Mouse (Mus musculus): ENCODE results near the gene Vti1a. TPM values are rescaled to one million over a fixed set of nuclear protein-coding genes. Genes with fewer than 3 reads are reported as not detected.

The Vti1a gene
- total RNA-seq, 1 experiment from 2014 or later, result 31.8 TPM

DNA sequence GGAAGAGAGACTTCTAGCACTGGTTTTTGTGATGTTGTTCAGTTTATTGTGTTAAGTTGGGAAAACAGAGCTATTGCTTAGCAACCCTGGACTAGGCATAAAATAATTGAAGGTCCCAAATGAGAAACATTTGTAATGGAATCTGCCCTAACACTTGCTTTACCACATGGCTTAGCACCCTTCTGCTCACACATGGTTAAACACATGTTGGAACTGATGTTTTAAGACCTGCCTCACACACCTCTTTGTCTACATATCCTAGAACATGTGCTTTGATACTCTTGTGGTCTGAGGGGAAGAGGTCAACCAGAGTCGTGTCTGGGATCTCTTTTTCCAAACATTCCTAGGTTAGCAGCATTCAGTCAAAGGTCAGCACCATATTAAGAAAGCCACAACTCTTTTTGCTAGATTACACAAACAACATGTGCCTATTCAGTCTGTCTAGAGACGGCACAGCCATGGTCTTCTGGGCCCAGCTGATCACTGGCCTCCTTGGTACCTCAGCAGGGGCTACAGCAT, 210.7 kb downstream of the Vti1a start:
- ATAC-seq (replicated peaks in 1 of 2; ENCODE audit: insufficient read depth in 1 of 2, low FRiP score in 2 of 2, low TSS enrichment in 1 of 2, low read depth in 1 of 2, poor library complexity in 2 of 2, severe bottlenecking in 2 of 2), result no peak

GRCm38 (mm10) chr19:55530041-55530440, 213.9 kb downstream of the Vti1a start:
- no peak for ATAC-seq (replicated peaks in 1 of 2; ENCODE audit: insufficient read depth in 1 of 2, low FRiP score in 2 of 2, low TSS enrichment in 1 of 2, low read depth in 1 of 2, poor library complexity in 2 of 2, severe bottlenecking in 2 of 2)

GRCm38 (mm10) chr19:55532681-55533080, 216.6 kb downstream of the Vti1a start:
- no peak for ATAC-seq (replicated peaks in 1 of 2; ENCODE audit: insufficient read depth in 1 of 2, low FRiP score in 2 of 2, low TSS enrichment in 1 of 2, low read depth in 1 of 2, poor library complexity in 2 of 2, severe bottlenecking in 2 of 2)

- ATAC-seq (replicated peaks in 1 of 2; ENCODE audit: insufficient read depth in 1 of 2, low FRiP score in 2 of 2, low TSS enrichment in 1 of 2, low read depth in 1 of 2, poor library complexity in 2 of 2, severe bottlenecking in 2 of 2), result no peak
These were observed 220.3 kb downstream of the Vti1a start for GRCm38 (mm10) chr19:55536273-55536937.

DNA sequence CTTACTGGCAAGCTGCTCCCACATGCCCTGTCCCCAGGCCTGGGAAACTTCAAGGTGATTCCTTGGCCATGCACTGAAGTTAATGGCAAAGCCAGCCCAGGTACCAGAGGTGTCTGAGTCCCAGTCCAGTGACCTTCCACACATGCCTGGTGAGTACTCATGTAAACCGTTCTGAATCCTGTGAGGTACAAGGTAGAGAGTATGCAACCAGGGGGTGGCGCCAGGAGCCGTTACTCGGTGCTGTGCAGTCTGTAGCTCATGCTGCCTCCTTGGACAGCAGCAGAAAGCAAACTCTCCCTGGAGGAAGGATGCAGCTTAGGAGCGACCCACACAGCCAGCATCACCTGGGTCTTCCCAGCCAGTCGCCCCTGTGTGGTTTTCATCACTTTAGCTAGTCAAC, 221.6 kb downstream of the Vti1a start:
- ATAC-seq (replicated peaks in 1 of 2; ENCODE audit: insufficient read depth in 1 of 2, low FRiP score in 2 of 2, low TSS enrichment in 1 of 2, low read depth in 1 of 2, poor library complexity in 2 of 2, severe bottlenecking in 2 of 2), result peak; percentile 46 to 60; a peak in 3 of 4 replicates

DNA sequence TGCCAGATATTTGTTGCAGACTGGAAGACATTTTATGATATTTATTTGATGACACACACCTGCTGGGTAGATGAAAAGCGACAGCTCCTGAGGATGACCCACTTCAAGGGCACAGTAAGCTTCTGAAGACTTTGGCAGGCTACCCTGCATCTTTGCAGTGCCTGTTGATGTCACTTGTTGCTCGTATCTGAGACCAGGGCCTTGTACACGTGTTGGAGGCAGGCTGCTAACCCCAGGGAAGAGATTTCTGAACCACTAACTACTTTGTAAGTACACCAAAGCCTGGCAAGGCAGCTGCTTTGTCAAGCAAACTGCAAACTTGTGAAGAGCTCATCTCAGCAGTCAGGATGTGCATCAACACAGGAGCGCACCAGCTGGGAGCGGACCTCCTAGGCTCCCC, 225.5 kb downstream of the Vti1a start:
- ATAC-seq (replicated peaks in 1 of 2; ENCODE audit: insufficient read depth in 1 of 2, low FRiP score in 2 of 2, low TSS enrichment in 1 of 2, low read depth in 1 of 2, poor library complexity in 2 of 2, severe bottlenecking in 2 of 2), result no peak

GRCm38 (mm10) chr19:55542461-55542860, 226.4 kb downstream of the Vti1a start:
- no peak for ATAC-seq (replicated peaks in 1 of 2; ENCODE audit: insufficient read depth in 1 of 2, low FRiP score in 2 of 2, low TSS enrichment in 1 of 2, low read depth in 1 of 2, poor library complexity in 2 of 2, severe bottlenecking in 2 of 2)

DNA sequence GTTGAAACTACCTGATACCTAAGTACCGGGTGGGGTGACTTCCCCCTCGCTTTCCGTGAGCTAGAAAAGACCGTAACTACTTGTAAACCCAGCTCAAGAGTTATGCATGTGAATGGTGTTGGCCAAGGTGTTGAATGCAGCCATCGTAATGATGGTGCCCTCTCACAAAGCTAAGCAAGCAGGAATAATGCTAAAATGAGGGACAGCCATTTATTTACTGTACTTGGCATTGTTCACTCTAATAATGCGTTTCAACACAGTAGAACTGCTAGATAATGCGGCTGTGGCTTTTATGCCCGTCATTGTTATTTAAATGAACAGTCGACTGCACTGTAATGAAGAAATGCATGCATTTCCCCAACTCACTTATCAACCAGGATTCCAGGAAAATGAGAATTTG, 227.1 kb downstream of the Vti1a start:
- ATAC-seq (replicated peaks in 1 of 2; ENCODE audit: insufficient read depth in 1 of 2, low FRiP score in 2 of 2, low TSS enrichment in 1 of 2, low read depth in 1 of 2, poor library complexity in 2 of 2, severe bottlenecking in 2 of 2), result no peak

GRCm38 (mm10) chr19:55544498-55544897, 228.4 kb downstream of the Vti1a start:
- ATAC-seq (replicated peaks in 1 of 2; ENCODE audit: insufficient read depth in 1 of 2, low FRiP score in 2 of 2, low TSS enrichment in 1 of 2, low read depth in 1 of 2, poor library complexity in 2 of 2, severe bottlenecking in 2 of 2), result peak; percentile 79 to 90

DNA sequence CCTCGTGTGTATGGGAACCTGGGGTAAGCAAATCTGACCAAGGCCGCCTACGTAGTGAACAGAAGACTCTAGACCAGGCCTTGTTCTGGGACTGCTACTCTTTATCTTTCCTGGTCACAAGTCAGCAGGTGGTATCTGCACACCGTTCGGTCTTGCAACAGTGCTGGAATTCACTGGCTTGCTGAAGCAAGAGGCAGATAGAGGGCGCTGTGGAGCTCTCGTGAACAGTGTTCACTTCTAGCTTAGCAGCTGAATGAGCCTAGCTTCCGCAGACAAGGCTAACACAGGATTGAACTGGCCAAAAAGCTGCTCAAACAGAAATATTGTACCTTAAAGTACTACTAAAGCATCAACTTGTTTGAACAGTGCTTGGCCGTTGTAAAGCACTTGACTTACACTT, 229.4 kb downstream of the Vti1a start:
- ATAC-seq (replicated peaks in 1 of 2; ENCODE audit: insufficient read depth in 1 of 2, low FRiP score in 2 of 2, low TSS enrichment in 1 of 2, low read depth in 1 of 2, poor library complexity in 2 of 2, severe bottlenecking in 2 of 2), result peak; percentile 42 to 46; a peak in 2 of 4 replicates

DNA sequence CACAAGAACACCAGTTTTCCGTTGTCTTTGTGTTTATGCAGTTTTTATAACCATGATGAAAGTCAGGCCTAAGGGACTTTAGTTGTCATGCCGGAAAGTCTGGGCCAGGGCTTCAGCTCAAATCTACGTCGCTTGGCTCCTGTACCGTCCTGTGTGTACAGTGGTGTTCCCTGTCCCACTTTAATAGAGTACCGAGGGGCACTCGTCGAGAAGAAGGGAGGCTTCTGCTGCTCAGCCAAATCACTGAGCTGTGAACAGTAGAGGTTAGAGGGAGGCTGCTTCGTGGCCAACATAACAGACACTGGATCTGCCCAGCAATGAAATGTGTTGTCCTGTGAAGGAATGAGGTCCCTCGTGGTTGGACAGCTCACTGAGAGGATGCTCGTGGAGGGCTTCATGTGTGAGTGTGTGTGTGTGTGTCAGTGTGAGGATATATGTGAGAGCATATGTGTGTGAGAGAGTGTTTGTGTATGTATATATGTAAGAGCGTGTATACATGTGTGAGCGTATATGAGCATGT, 230.0 kb downstream of the Vti1a start:
- ATAC-seq (replicated peaks in 1 of 2; ENCODE audit: insufficient read depth in 1 of 2, low FRiP score in 2 of 2, low TSS enrichment in 1 of 2, low read depth in 1 of 2, poor library complexity in 2 of 2, severe bottlenecking in 2 of 2), result no peak

DNA sequence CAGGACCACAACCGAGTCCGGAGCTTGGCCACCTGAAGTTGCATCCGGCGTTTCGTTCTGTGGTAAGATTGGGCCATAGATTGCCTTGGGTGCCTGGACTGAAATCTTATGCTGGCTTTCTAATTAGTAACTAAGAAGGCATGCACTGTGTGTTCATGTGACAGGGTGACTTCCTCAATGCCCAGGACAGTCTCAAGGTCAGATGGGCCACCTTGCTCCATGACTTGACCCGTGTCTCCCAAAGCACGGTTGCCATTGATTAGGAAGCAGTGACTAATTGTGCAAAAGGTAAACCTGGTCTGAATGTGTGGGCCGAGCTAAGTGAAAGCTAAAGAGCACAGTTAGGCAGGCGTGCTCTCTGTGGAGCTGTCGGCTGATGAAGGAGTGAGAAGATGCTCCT, 232.1 kb downstream of the Vti1a start:
- ATAC-seq (replicated peaks in 1 of 2; ENCODE audit: insufficient read depth in 1 of 2, low FRiP score in 2 of 2, low TSS enrichment in 1 of 2, low read depth in 1 of 2, poor library complexity in 2 of 2, severe bottlenecking in 2 of 2), result peak in 1 of 2 experiments; percentile 18; a peak in 1 of 4 replicates

DNA sequence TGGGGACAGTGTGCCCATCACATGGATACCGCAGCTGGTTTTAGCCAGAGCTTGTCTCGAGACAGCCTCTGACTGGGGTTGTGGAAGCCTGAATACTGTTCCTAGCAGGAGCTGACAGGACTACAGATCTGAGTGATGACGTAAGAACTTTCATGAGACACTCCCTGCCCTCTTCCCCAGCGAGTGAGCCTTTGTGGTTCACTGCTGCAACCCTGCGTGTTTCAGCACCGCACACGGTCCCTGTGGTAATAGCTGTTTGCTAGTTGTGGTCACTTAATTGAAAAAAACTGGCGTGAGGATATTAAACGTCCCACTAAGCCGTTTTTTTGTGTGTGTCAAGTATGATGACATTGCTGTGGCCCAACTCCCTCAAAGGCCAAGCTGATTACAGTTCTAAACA, 232.6 kb downstream of the Vti1a start:
- peak in 1 of 2 experiments; percentile 61; a peak in 1 of 4 replicates for ATAC-seq (replicated peaks in 1 of 2; ENCODE audit: insufficient read depth in 1 of 2, low FRiP score in 2 of 2, low TSS enrichment in 1 of 2, low read depth in 1 of 2, poor library complexity in 2 of 2, severe bottlenecking in 2 of 2)

- no peak for ATAC-seq (replicated peaks in 1 of 2; ENCODE audit: insufficient read depth in 1 of 2, low FRiP score in 2 of 2, low TSS enrichment in 1 of 2, low read depth in 1 of 2, poor library complexity in 2 of 2, severe bottlenecking in 2 of 2)
These were observed 234.1 kb downstream of the Vti1a start for GRCm38 (mm10) chr19:55550176-55550575.

DNA sequence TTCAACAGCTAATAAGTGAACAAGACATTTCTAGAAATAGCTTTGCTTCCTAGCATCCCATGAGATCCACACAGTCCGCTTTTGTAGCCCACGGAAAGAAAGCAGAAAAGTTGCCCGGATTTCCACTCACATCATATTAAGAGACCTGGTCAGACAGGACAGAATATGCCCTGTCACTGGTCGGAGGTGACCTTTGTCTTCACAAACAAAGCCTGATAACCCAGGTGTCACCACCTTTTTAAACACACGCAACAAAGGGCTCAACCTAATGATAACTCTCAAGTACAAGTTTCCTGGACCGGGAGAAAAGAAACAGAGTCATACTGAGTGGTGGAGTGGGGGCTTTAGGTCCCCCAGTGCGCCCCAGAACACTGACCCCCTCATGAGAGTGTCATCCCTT, 236.2 kb downstream of the Vti1a start:
- ATAC-seq (replicated peaks in 1 of 2; ENCODE audit: insufficient read depth in 1 of 2, low FRiP score in 2 of 2, low TSS enrichment in 1 of 2, low read depth in 1 of 2, poor library complexity in 2 of 2, severe bottlenecking in 2 of 2), result no peak

DNA sequence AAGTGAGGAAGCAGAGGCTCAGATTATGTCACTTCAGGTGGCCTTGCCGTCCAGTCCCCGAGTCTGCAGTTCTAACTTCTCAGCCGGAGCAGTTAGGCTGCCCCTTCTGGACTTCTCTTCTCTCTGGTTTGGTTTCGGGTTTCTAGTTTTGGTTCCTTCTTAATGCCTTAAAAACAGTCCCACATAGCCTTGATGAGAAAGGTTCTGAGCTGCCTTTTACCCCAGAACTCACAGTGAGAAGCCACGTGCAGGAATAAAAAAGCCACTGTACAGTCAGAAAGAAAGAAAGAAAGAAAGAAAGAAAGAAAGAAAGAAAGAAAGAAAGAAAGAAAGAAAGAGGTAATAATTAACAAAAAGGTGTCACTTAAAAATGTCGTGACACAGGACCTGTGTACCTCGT, 236.8 kb downstream of the Vti1a start:
- no peak for ATAC-seq (replicated peaks in 1 of 2; ENCODE audit: insufficient read depth in 1 of 2, low FRiP score in 2 of 2, low TSS enrichment in 1 of 2, low read depth in 1 of 2, poor library complexity in 2 of 2, severe bottlenecking in 2 of 2)

DNA sequence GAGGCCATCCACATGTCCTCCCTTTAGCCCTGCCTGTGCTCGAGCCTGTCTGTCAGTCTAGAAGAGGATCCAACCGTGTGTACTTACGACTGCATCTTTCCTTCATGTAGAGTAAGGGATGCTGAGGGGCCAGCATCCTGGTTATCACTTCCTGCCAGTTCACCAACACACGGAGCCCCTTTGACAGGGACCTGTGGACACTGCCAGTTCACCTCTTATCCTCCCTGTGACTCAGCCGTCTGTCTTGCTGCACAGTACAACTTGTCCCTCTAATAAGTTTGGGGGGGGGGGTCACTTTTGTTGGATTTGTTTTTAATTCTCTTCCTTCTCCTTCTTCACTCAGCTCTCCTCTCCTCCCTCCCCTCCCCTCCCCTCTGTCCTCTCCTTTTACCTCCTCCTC, 238.2 kb downstream of the Vti1a start:
- no peak for ATAC-seq (replicated peaks in 1 of 2; ENCODE audit: insufficient read depth in 1 of 2, low FRiP score in 2 of 2, low TSS enrichment in 1 of 2, low read depth in 1 of 2, poor library complexity in 2 of 2, severe bottlenecking in 2 of 2)

DNA sequence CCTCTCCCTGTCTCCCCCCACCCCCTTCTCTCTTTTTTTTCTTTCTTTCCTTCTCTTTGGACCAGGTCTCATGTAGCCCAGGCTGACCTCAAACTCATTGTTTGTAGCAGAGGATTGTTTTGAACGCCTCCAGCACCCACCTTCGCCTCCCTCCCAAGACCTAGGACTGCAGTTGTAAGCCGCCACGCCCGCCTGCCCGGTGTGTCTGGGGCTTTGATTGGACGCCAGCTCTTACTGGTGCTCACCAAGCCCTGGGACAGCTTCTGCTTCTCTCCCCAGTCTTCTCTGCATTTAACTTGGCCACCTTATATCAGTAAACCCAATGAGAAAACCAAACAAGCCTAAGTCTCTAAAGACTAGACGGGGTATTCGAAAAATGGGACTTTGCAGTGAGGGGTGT, 238.6 kb downstream of the Vti1a start:
- ATAC-seq (replicated peaks in 1 of 2; ENCODE audit: insufficient read depth in 1 of 2, low FRiP score in 2 of 2, low TSS enrichment in 1 of 2, low read depth in 1 of 2, poor library complexity in 2 of 2, severe bottlenecking in 2 of 2), result no peak
